Mouse (Mus musculus) neural tube, postnatal 0 days (tissue): ENCODE data around the gene Cxcr1. TPM values are rescaled to one million over a fixed set of nuclear protein-coding genes. Genes with fewer than 3 reads are reported as not detected.

Experiments used
- microRNA counts: library from miRNA; unstranded; fragments of <30 nt; microRNA quantifications from one replicate; lab custom pipeline; 2015
- microRNA-seq: library from miRNA; unstranded; fragments of <30 nt; microRNA quantifications from one replicate; pipeline ENCODE4, GENCODE M21; 2016
- polyA plus RNA-seq: library from polyadenylated mRNA; unstranded; fragments of >200 nt; fragmentation: Nextera tagmentation; extraction: Ambion mirVana; gene quantifications from 2 replicates; pipeline ENCODE4 v1.2.1, GENCODE M21; 2015

Gene Cxcr1
- polyA plus RNA-seq: not detected in 2 replicates

DNA sequence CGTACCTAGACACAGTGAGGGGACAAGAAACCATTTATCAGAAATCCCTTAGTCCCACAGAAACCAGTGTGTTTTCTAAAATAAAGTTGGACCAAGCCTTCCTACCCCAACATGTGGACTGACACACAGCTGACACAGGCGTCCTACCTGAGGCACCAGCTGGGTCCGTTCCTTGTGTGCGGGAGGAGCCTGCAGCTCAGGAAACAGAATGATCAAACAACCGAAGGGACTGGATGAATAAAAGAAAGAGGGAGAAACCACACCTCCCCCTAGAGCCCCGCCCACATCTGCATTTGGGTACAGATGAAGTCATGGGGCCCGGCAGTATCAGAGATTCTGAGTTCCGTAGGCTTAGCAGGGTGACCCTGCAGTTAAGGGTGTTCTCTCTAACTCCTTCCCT lies at the start of gene Cxcr1:
TSS of gene Cxcr1 (minus strand) at position 187 of the 400 bp plus-strand sequence.

GRCm38 (mm10) chr1:74235938-74236589 lies 41.6 kb upstream of the Cxcr1 start, which contains the start of gene Arpc2:
TSS of gene Arpc2 (plus strand) at chr1:74236084.

DNA sequence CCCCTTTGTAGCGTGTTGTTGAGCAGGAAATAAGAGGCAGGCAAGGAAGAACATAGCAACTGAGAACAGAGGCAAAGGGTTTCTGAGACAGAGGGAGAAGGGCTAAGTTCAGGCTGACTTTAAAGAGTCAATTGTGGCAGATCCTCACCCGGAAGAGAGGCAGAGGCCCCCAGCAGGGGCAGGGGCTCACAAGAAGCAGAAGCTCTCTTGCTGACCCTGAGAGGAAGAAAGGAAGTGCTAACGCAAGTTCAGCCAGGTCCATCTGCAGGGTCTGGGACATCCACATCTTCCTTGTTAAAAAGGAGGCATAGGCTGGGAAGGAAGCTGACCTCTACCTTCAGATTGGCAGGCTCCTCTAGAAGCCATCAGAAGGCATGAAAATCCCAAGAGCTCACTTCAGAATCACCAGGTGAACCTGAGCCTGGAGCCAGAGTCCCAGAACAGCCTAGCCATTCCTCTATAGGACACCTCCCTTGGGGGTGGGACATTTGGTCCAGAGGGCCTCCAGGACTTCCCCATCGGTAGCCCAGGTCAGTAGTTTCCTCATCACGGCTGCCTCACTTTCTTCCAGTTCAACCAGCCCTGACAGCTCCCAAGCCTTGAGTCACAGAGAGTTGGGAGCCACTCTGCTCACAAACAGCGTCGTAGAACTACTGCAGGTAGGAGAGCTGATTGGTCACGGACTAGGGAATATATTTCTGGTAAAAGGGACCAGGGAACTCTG lies 40.8 kb downstream of the Cxcr1 start, which contains the start of gene Cxcr2:
TSS of gene Cxcr2 (plus strand) at position 529 of the 724 bp plus-strand sequence.

MicroRNAs encoded within 50 kb of the gene (microRNA counts, 519-probe panel; counts per million panel counts)
- 40.5 counts per million for microRNA mmu-miR-1928 (lab: Ali Mortazavi, UCI)

Small RNAs within 50 kb of the gene (microRNA-seq; reads per million reads assigned to microRNA genes)
- not detected for gene Mir1928

Other genes with a start within 250 kb of the Cxcr1 start
- gene Tns1, start 70.2 kb downstream of the Cxcr1 start, polyA plus RNA-seq: 14.3 and 15.2 TPM in 2 replicates
- 0.13 TPM in 1 of 2 replicates, not detected in the other for gene Rufy4, start 69.1 kb downstream of the Cxcr1 start, polyA plus RNA-seq
- gene Cxcr2, start 40.6 kb downstream of the Cxcr1 start, polyA plus RNA-seq: 0.11 and 0.15 TPM in 2 replicates
- gene Arpc2, start 41.5 kb upstream of the Cxcr1 start, polyA plus RNA-seq: 379 and 398 TPM in 2 replicates
- gene Gpbar1, start 83.9 kb upstream of the Cxcr1 start, polyA plus RNA-seq: 0.19 TPM in 1 of 2 replicates, not detected in the other
- 211 and 240 TPM in 2 replicates for gene Aamp, start 90.1 kb upstream of the Cxcr1 start, polyA plus RNA-seq
- gene Pnkd, start 90.3 kb upstream of the Cxcr1 start, polyA plus RNA-seq: 178 and 193 TPM in 2 replicates
- gene Tmbim1, start 111.0 kb upstream of the Cxcr1 start, polyA plus RNA-seq: 17.0 and 19.7 TPM in 2 replicates
- 1.6 and 2.3 TPM in 2 replicates for gene Catip, start 167.5 kb upstream of the Cxcr1 start, polyA plus RNA-seq
- 2.3 and 3.9 TPM in 2 replicates for gene Slc11a1, start 180.6 kb upstream of the Cxcr1 start, polyA plus RNA-seq
- gene Ctdsp1, start 196.9 kb upstream of the Cxcr1 start, polyA plus RNA-seq: 21.9 and 22.0 TPM in 2 replicates
- 0.28 TPM in 2 replicates for gene Vil1, start 214.7 kb upstream of the Cxcr1 start, polyA plus RNA-seq